Mouse (Mus musculus): ENCODE results near the gene Lig4. TPM values are rescaled to one million over a fixed set of nuclear protein-coding genes. Genes with fewer than 3 reads are reported as not detected.

Lig4 gene
- total RNA-seq (2014; rRNA removed) (1.2 and 1.9 TPM in 2 replicates), polyA plus RNA-seq (2012; rRNA removed) (0.97 and 1.0 TPM in 2 replicates)

- H3K27me3 ChIP-seq (ENCODE audit: control insufficient read depth, insufficient read depth, low read length) = no peaks in the 10 kb centered on the region
- under 1% methylated on average over 68 of the region's 68 CpGs for WGBS
- DNase-seq (ENCODE audit: extremely low read depth, low read depth, low spot score) = peak; percentile 94
- TF ChIP-seq POLR2A (IDR thresholded peaks at IDR 0.05; ENCODE audit: extremely low read depth, insufficient read depth, low read length) (peak; percentile 35; the same call in 1 of the 2 replicates), CTCF (IDR thresholded peaks at IDR 0.05; ENCODE audit: low read depth, low read length) (no peak)
- H3K9ac ChIP-seq (ENCODE audit: low read depth, low read length) = peak within 1 kb of the TSS; percentile 89
- peaks cover 10% of the 10 kb centered on the region for H3K4me1 ChIP-seq (ENCODE audit: control insufficient read depth, insufficient read depth, low read length)
- H3K27ac ChIP-seq (replicated peaks; ENCODE audit: insufficient read depth, low read depth, low read length) = peak within 1 kb of the TSS; percentile 54
- peaks cover 5% of the 10 kb centered on the region; the same call in 1 of the 2 replicates for H3K36me3 ChIP-seq (ENCODE audit: control insufficient read depth, insufficient read depth, low read length)
- peak within 1 kb of the TSS; percentile 86 for H3K4me3 ChIP-seq (ENCODE audit: insufficient read depth, low read depth, low read length)
- peaks cover 18% of the 10 kb centered on the region; the same call in 1 of the 2 replicates for H3K79me2 ChIP-seq (ENCODE audit: control insufficient read depth, insufficient read depth, low read length)
Observed at GRCm38 (mm10) chr8:9977573-9978314, at the start of gene Lig4, which contains the start of gene Abhd13. Gene Lig4, minus strand, starts transcription at chr8:9977686. Gene Abhd13, plus strand, starts transcription at chr8:9977707.

DNA sequence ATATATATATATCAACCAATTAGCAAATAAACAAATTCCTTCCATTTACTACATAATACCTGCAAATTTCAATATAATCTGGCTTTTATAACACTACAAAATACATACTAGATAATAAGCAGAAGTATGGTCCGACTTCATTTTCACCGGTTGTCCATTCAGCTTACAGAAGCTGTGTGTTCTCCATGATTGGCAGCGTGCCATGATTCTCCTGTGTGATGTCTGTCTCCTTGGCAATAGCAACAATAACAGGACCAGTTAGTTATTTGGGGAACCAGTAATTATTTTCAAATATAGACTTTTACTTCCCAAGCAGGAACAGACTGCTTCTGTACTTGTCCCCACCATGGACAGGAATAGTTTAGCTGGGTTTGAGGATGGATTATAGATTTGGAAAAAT lies 39.7 kb upstream of the Lig4 start:
- H3K4me1 ChIP-seq (ENCODE audit: control insufficient read depth, insufficient read depth, low read length) = peaks cover 1% of the 10 kb centered on the region
- H3K4me3 ChIP-seq (ENCODE audit: insufficient read depth, low read depth, low read length) = no peak overlapping the region
- no peaks in the 10 kb centered on the region for H3K36me3 ChIP-seq (ENCODE audit: control insufficient read depth, insufficient read depth, low read length)
- no peaks in the 10 kb centered on the region for H3K27me3 ChIP-seq (ENCODE audit: control insufficient read depth, insufficient read depth, low read length)
- no peak overlapping the region for H3K9ac ChIP-seq (ENCODE audit: low read depth, low read length)
- H3K27ac ChIP-seq (replicated peaks; ENCODE audit: insufficient read depth, low read depth, low read length) = no peak overlapping the region
- H3K79me2 ChIP-seq (ENCODE audit: control insufficient read depth, insufficient read depth, low read length) = no peaks in the 10 kb centered on the region
- DNase-seq (ENCODE audit: extremely low read depth, low read depth, low spot score) = no peak
- WGBS = 81% methylated on average over 3 of the region's 3 CpGs
- no peak for TF ChIP-seq CTCF (IDR thresholded peaks at IDR 0.05; ENCODE audit: low read depth, low read length)
- no peak for TF ChIP-seq POLR2A (IDR thresholded peaks at IDR 0.05; ENCODE audit: extremely low read depth, insufficient read depth, low read length)

DNA sequence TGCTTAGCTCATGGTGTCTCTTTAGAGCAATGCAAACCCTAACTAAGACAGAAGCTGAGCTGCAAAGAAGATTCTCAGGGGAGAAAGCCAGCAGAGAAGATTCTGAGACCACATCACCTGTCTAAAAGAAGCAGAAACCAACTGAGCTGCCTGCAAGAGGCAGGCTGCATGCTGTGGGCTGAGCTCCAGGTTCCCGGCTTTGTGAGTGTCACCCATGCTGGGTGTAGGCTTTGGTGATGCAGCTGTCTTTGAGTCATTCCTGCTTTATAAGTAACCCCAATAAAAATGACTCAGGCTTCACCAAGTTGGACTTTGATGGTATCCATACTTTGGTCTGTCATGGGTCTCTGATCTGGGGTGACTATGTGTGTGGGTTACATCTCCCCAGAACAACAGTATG lies 38.8 kb upstream of the Lig4 start:
- H3K27ac ChIP-seq (replicated peaks; ENCODE audit: insufficient read depth, low read depth, low read length) = no peak overlapping the region
- TF ChIP-seq CTCF (IDR thresholded peaks at IDR 0.05; ENCODE audit: low read depth, low read length) (no peak), POLR2A (IDR thresholded peaks at IDR 0.05; ENCODE audit: extremely low read depth, insufficient read depth, low read length) (no peak)
- 81% methylated on average over 1 of the region's 1 CpGs for WGBS
- no peak overlapping the region for H3K4me3 ChIP-seq (ENCODE audit: insufficient read depth, low read depth, low read length)
- peaks cover 1% of the 10 kb centered on the region for H3K4me1 ChIP-seq (ENCODE audit: control insufficient read depth, insufficient read depth, low read length)
- H3K27me3 ChIP-seq (ENCODE audit: control insufficient read depth, insufficient read depth, low read length) = no peaks in the 10 kb centered on the region
- no peaks in the 10 kb centered on the region for H3K36me3 ChIP-seq (ENCODE audit: control insufficient read depth, insufficient read depth, low read length)
- H3K9ac ChIP-seq (ENCODE audit: low read depth, low read length) = no peak overlapping the region
- no peak for DNase-seq (ENCODE audit: extremely low read depth, low read depth, low spot score)
- no peaks in the 10 kb centered on the region for H3K79me2 ChIP-seq (ENCODE audit: control insufficient read depth, insufficient read depth, low read length)

DNA sequence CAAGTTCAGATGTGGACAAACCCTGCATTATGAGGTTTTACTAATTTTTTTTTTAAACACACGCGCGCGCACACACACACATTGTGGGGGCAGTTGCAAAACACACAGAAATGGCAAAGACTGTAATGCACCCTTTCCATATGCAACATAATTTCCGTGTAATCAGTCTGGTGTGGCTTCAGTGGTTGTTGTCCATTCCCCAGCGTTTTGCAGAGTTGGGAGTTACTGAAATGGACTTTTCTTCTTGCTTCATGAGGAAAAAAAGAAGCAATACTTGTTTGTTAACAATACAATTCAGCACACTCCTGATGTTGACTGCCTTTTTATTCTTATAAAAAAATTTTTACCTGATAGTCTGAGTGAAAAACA lies 30.2 kb upstream of the Lig4 start:
- H3K27ac ChIP-seq (replicated peaks; ENCODE audit: insufficient read depth, low read depth, low read length) = no peak overlapping the region
- TF ChIP-seq CTCF (IDR thresholded peaks at IDR 0.05; ENCODE audit: low read depth, low read length) (no peak), POLR2A (IDR thresholded peaks at IDR 0.05; ENCODE audit: extremely low read depth, insufficient read depth, low read length) (no peak)
- no peak overlapping the region for H3K9ac ChIP-seq (ENCODE audit: low read depth, low read length)
- 39% methylated on average over 6 of the region's 6 CpGs for WGBS
- no peaks in the 10 kb centered on the region for H3K79me2 ChIP-seq (ENCODE audit: control insufficient read depth, insufficient read depth, low read length)
- H3K4me1 ChIP-seq (ENCODE audit: control insufficient read depth, insufficient read depth, low read length) = no peaks in the 10 kb centered on the region; the same call in none of the 2 replicates
- no peak overlapping the region for H3K4me3 ChIP-seq (ENCODE audit: insufficient read depth, low read depth, low read length)
- no peaks in the 10 kb centered on the region for H3K27me3 ChIP-seq (ENCODE audit: control insufficient read depth, insufficient read depth, low read length)
- no peak for DNase-seq (ENCODE audit: extremely low read depth, low read depth, low spot score)
- H3K36me3 ChIP-seq (ENCODE audit: control insufficient read depth, insufficient read depth, low read length) = no peaks in the 10 kb centered on the region

DNA sequence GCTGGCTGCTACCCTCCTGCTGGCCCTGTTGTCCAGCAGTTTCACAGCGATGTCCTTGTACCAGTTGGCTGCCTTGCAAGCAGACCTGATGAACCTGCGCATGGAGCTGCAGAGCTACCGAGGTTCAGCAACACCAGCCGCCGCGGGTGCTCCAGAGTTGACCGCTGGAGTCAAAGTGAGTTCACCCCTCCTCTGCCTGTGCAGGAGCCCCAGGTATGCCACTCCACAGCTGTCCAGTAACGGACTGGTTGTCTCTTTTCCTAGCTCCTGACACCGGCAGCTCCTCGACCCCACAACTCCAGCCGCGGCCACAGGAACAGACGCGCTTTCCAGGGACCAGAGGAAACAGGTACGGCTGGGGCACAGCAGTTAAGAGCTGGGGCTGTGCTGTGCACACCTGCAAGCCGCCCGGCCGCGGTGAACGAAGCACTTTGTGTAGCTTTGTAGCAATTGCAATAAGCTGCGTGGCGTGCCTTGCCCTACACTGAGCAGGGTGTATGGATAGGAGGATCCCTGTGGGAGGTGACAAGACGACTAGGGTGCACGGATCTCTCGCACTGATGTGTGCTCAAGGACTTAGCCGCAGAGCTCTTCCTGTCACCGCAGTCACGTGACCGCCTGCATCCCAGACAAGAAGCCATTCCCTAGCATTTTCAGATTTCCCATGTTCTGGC lies 29.6 kb upstream of the Lig4 start:
- Histone ChIP-seq H3K27me3 (ENCODE audit: control insufficient read depth, insufficient read depth, low read length) (no peaks in the 10 kb centered on the region), H3K27ac (replicated peaks; ENCODE audit: insufficient read depth, low read depth, low read length) (no peak overlapping the region), H3K79me2 (ENCODE audit: control insufficient read depth, insufficient read depth, low read length) (no peaks in the 10 kb centered on the region), H3K9ac (ENCODE audit: low read depth, low read length) (no peak overlapping the region), H3K36me3 (ENCODE audit: control insufficient read depth, insufficient read depth, low read length) (no peaks in the 10 kb centered on the region), H3K4me1 (ENCODE audit: control insufficient read depth, insufficient read depth, low read length) (no peaks in the 10 kb centered on the region; the same call in 1 of the 2 replicates), H3K4me3 (ENCODE audit: insufficient read depth, low read depth, low read length) (peak overlapping the region; percentile 19; the same call in 1 of the 2 replicates)
- TF ChIP-seq CTCF (IDR thresholded peaks at IDR 0.05; ENCODE audit: low read depth, low read length) = no peak
- TF ChIP-seq POLR2A (IDR thresholded peaks at IDR 0.05; ENCODE audit: extremely low read depth, insufficient read depth, low read length) = no peak
- 5% methylated on average over 29 of the region's 29 CpGs for WGBS
- peak; percentile 18 for DNase-seq (ENCODE audit: extremely low read depth, low read depth, low spot score)

All from liver, adult 2 months (tissue).